Mouse (Mus musculus) MEL (cell line): Measurements from ENCODE around the gene Slc34a2.

Experiments used
- CTCF ChIP-seq, 3 experiments: IDR thresholded peaks in 2 of 3; conservative IDR thresholded peaks in 1 of 3; 2 replicates each; pipeline ENCODE4 v1.5.1; 2011 to 2012; ENCODE audit warnings: low read length in 3 of 3, low read depth in 2 of 3, mild to moderate bottlenecking in 2 of 3, improper control_type of control experiment in 1 of 3, inconsistent platforms in 1 of 3, mixed read lengths in 1 of 3, moderate library complexity in 1 of 3; ENCODE audit not compliant: control insufficient read depth in 1 of 3, insufficient read depth in 1 of 3, poor library complexity in 1 of 3, severe bottlenecking in 1 of 3
- EP300 ChIP-seq, 2 experiments: IDR thresholded peaks; 2 replicates each; pipeline ENCODE4 v1.6.1; 2011; ENCODE audit warnings: improper control_type of control experiment in 2 of 2, low read length in 2 of 2, low read depth in 1 of 2, mild to moderate bottlenecking in 1 of 2
- HCFC1 ChIP-seq: IDR thresholded peaks from 2 replicates; pipeline ENCODE4 v1.6.1; 2012; ENCODE audit warnings: low read depth, mild to moderate bottlenecking, inconsistent platforms, low read length, improper control_type of control experiment, moderate library complexity
- JUND ChIP-seq: IDR thresholded peaks from 2 replicates; pipeline ENCODE4 v1.6.1; 2011; ENCODE audit warnings: low read depth, mild to moderate bottlenecking, improper control_type of control experiment, low read length
- MXI1 ChIP-seq: IDR thresholded peaks from 2 replicates; pipeline ENCODE4 v1.6.1; 2011; ENCODE audit warnings: mild to moderate bottlenecking, low read depth, low read length, improper control_type of control experiment
- MYC ChIP-seq: IDR thresholded peaks from 2 replicates; pipeline ENCODE4 v1.6.1; 2011; ENCODE audit warnings: low read depth, mild to moderate bottlenecking, low read length, improper control_type of control experiment, moderate library complexity
- TAL1 ChIP-seq: IDR thresholded peaks from 2 replicates; pipeline ENCODE4 v1.6.1; 2012; ENCODE audit warnings: mild to moderate bottlenecking, inconsistent platforms, low read length, moderate library complexity, mixed read lengths
- TCF12 ChIP-seq: IDR thresholded peaks from 2 replicates; pipeline ENCODE4 v1.6.1; 2014; ENCODE audit warnings: low read depth, mild to moderate bottlenecking, inconsistent platforms, low read length, improper control_type of control experiment, moderate library complexity
- ZC3H11A ChIP-seq: IDR thresholded peaks from 2 replicates; pipeline ENCODE4 v1.6.1; 2012; ENCODE audit warnings: low read depth, mild to moderate bottlenecking, inconsistent platforms, low read length, improper control_type of control experiment
- ZNF384 ChIP-seq: IDR thresholded peaks from 2 replicates; pipeline ENCODE4 v1.6.1; 2012; ENCODE audit warnings: low read depth, mild to moderate bottlenecking, inconsistent platforms, low read length, improper control_type of control experiment

DNA sequence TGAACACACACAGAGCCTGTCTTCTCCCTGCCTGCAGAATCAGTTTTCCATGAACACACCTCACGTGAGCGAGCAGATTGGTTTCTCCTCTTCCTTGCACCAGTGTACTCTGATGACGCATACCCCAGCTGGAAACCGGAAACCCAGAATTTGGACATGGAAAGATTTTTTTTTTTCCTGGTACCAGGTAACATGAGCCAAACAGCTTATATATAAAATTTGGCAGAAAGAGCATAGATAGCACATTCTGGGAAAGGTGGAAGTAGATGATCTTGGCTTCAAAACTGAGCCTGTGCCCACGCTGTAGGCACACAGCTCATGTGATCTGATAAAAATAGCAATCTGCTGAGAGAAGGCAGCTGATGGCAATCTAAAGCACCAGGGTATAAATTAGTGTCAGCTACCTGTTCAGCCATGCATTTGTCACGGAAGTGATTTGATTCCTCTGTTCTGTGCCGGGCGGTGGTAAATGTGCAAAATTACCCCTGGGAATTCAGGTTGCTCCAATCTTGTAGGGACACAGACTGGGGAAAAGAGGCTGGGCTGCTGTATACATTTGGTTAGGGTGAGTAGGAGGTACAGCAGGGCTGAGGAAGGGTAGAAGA, 35.2 kb upstream of the Slc34a2 start:
- TF ChIP-seq CTCF (IDR thresholded peaks at IDR 0.05 in 2 of 3, conservative IDR thresholded peaks at IDR 0.05 in 1 of 3; ENCODE audit: control insufficient read depth in 1 of 3, insufficient read depth in 1 of 3, low read depth in 2 of 3, low read length in 3 of 3, poor library complexity in 1 of 3, severe bottlenecking in 1 of 3) (no peak), EP300 (IDR thresholded peaks at IDR 0.05; ENCODE audit: low read depth in 1 of 2, low read length in 2 of 2) (no peak), TAL1 (no peak), JUND (no peak), MYC (no peak), ZNF384 (no peak), MXI1 (no peak), TCF12 (no peak), ZC3H11A (no peak), HCFC1 (no peak)
